Mouse (Mus musculus) neural tube, embryonic 15.5 days (tissue): ENCODE data around the gene Ankef1. TPM values are rescaled to one million over a fixed set of nuclear protein-coding genes. Genes with fewer than 3 reads are reported as not detected.

ENCODE experiments used
- ATAC-seq: fragments of 200-750 bp; cut with Nextera tagmentation; 2 replicates; pipeline ENCODE4 v1.8.0; 2017; ENCODE audit warnings: mild to moderate bottlenecking, moderate TSS enrichment, moderate library complexity; ENCODE audit not compliant: low FRiP score
- H3K27ac ChIP-seq: fragments of 300-500 bp; sonication (generic); replicated peaks from 2 replicates; pipeline ENCODE4 v1.5.1; 2015; ENCODE audit warnings: mild to moderate bottlenecking, inconsistent platforms
- H3K27me3 ChIP-seq: fragments of 300-500 bp; sonication (generic); replicated peaks from 2 replicates; pipeline ENCODE4 v1.6.1; 2015; ENCODE audit warnings: inconsistent platforms
- H3K36me3 ChIP-seq: fragments of 300-500 bp; sonication (generic); 2 replicates; pipeline ENCODE4 v1.6.1; 2015; ENCODE audit warnings: inconsistent platforms
- H3K4me1 ChIP-seq: fragments of 300-500 bp; sonication (generic); 2 replicates; pipeline ENCODE4 v1.6.1; 2015; ENCODE audit warnings: inconsistent platforms
- H3K4me2 ChIP-seq: fragments of 300-500 bp; sonication (generic); 2 replicates; pipeline ENCODE4 v1.6.1; 2015; ENCODE audit warnings: inconsistent platforms, mild to moderate bottlenecking, moderate library complexity
- H3K4me3 ChIP-seq: fragments of 300-500 bp; sonication (generic); replicated peaks from 2 replicates; pipeline ENCODE4 v1.5.1; 2015; ENCODE audit warnings: mild to moderate bottlenecking, inconsistent platforms
- H3K9ac ChIP-seq: fragments of 300-500 bp; sonication (generic); replicated peaks from 2 replicates; pipeline ENCODE4 v1.6.1; 2015; ENCODE audit warnings: mild to moderate bottlenecking, inconsistent platforms
- H3K9me3 ChIP-seq: fragments of 300-500 bp; sonication (generic); replicated peaks from 2 replicates; pipeline ENCODE4 v1.6.1; 2016; ENCODE audit warnings: inconsistent platforms
- WGBS: fragments of 180-500 bp; shearing (Covaris S2); methylation state at CpG from one replicate; pipeline ENCODE4 v1.1.7; 2015; ENCODE audit warnings: mixed read lengths; 5-methylcytosine and 5-hydroxymethylcytosine counted together
- polyA plus RNA-seq: library from polyadenylated mRNA; unstranded; fragments of >200 nt; fragmentation: Nextera tagmentation; extraction: Ambion mirVana; gene quantifications from 2 replicates; pipeline ENCODE4 v1.2.1, GENCODE M21; 2015

Gene Ankef1
- polyA plus RNA-seq, 1 experiment from 2014 or later: 0.90 TPM

DNA sequence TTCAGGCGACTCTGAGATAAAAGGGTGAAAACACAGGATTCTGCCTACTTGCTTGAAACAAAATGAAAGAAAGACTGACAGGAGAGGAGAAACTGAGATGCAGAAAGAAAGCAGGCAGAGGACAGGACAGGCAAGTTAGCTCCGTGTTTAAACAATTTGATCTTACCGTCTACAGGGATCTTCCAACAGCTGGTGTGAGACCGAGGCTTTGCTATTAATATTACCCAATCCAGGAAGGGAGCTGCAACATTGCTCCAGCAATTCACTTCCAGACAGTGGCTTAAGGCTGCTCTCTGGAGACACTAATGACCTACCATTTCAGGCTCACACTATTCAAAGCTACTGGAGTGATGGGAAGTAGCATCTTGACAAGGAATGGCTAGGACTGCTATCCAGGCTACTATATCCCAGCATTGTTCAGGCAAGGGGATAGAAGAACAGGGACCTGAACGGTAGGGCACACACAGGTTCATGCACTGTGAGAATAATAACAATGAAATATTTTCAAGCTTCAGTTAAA lies 99.0 kb downstream of the Ankef1 start:
- H3K4me2 ChIP-seq: no peak overlapping the region
- H3K9ac ChIP-seq: no peak overlapping the region
- H3K9me3 ChIP-seq: no peaks in the 10 kb centered on the region
- H3K4me1 ChIP-seq: no peaks in the 10 kb centered on the region
- no peaks in the 10 kb centered on the region for H3K36me3 ChIP-seq
- H3K27ac ChIP-seq: no peak overlapping the region
- 69% methylated on average over 5 of the region's 5 CpGs for WGBS
- H3K27me3 ChIP-seq: no peaks in the 10 kb centered on the region
- H3K4me3 ChIP-seq: no peak overlapping the region
- ATAC-seq: no peak

DNA sequence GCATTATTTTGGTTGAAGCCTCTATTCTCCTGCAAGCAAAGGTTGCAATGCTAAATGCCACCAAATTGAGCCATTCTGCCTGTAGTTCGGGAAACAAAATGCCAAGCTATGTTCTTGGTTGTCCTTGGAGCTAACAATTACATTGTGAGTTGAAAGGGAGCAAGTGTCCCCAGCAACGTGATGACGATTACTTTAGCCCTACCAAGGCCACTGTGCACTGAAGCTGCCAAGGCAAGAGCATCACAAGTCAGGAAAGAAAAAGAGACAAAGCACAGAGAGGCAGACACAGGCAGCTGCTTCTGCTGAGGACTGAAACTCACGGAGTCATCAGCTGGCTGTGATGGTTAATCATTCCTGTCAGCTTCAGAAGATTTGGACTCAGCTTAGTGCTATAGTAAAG lies 99.5 kb downstream of the Ankef1 start:
- H3K4me3 ChIP-seq: no peak overlapping the region
- 48% methylated on average over 4 of the region's 4 CpGs for WGBS
- H3K27me3 ChIP-seq: no peaks in the 10 kb centered on the region
- no peak for ATAC-seq
- H3K4me1 ChIP-seq: no peaks in the 10 kb centered on the region
- H3K4me2 ChIP-seq: no peak overlapping the region
- no peaks in the 10 kb centered on the region for H3K9me3 ChIP-seq
- no peak overlapping the region for H3K27ac ChIP-seq
- no peak overlapping the region for H3K9ac ChIP-seq
- no peaks in the 10 kb centered on the region for H3K36me3 ChIP-seq

Other genes with a start within 250 kb of the Ankef1 start
- 19.2 and 24.8 TPM in 2 replicates for gene Pak7, start 113.9 kb upstream of the Ankef1 start, polyA plus RNA-seq
- 321 and 342 TPM in 2 replicates for gene Snap25, start 211.5 kb downstream of the Ankef1 start, polyA plus RNA-seq